Mouse (Mus musculus) CD8-positive naive resting alpha-beta T cell, adult 2 months (primary cell): ENCODE results near the gene Itpr2.

Experiments
- DNase-seq, 2 experiments: peaks; one replicate each; pipeline ENCODE4 v3.0.0; 2022; ENCODE audit warnings: low read depth in 2 of 2, low spot score in 2 of 2

Itpr2 gene

GRCm38 (mm10) chr6:146509891-146510290, 7.9 kb upstream of the Itpr2 start:
- DNase-seq: no peak

- no peak for DNase-seq
Measured at GRCm38 (mm10) chr6:146504459-146504858, 2.4 kb upstream of the Itpr2 start.

- no peak for DNase-seq
Measured at GRCm38 (mm10) chr6:146502856-146503255, 833 bp upstream of the Itpr2 start.

GRCm38 (mm10) chr6:146501316-146501865, 632 bp downstream of the Itpr2 start:
- peak; percentile 49 to 70 for DNase-seq

GRCm38 (mm10) chr6:146500771-146501170, 1.3 kb downstream of the Itpr2 start:
- no peak for DNase-seq

GRCm38 (mm10) chr6:146500206-146500605, 1.8 kb downstream of the Itpr2 start:
- no peak for DNase-seq

- no peak for DNase-seq
Measured at GRCm38 (mm10) chr6:146499566-146499965, 2.5 kb downstream of the Itpr2 start.

GRCm38 (mm10) chr6:146498416-146498815, 3.6 kb downstream of the Itpr2 start:
- no peak for DNase-seq

GRCm38 (mm10) chr6:146497866-146498265, 4.2 kb downstream of the Itpr2 start:
- DNase-seq: no peak

GRCm38 (mm10) chr6:146497435-146497834, 4.6 kb downstream of the Itpr2 start:
- no peak for DNase-seq

- no peak for DNase-seq
Measured at GRCm38 (mm10) chr6:146491680-146492079, 10.3 kb downstream of the Itpr2 start.

- DNase-seq: no peak
Measured at GRCm38 (mm10) chr6:146490416-146490960, 11.5 kb downstream of the Itpr2 start.

GRCm38 (mm10) chr6:146489841-146490240, 12.2 kb downstream of the Itpr2 start:
- DNase-seq: no peak

- no peak for DNase-seq
Measured at GRCm38 (mm10) chr6:146488749-146489148, 13.3 kb downstream of the Itpr2 start.

GRCm38 (mm10) chr6:146487079-146487478, 14.9 kb downstream of the Itpr2 start:
- DNase-seq: no peak

GRCm38 (mm10) chr6:146486073-146486472, 15.9 kb downstream of the Itpr2 start:
- DNase-seq: no peak

- peak; percentile 18 to 26 for DNase-seq
Measured at GRCm38 (mm10) chr6:146481441-146481840, 20.6 kb downstream of the Itpr2 start.

- DNase-seq: no peak
Measured at GRCm38 (mm10) chr6:146480925-146481324, 21.1 kb downstream of the Itpr2 start.

- no peak for DNase-seq
Measured at GRCm38 (mm10) chr6:146478888-146479683, 22.9 kb downstream of the Itpr2 start.

- DNase-seq: no peak
Measured at GRCm38 (mm10) chr6:146476865-146477264, 25.2 kb downstream of the Itpr2 start.

GRCm38 (mm10) chr6:146474166-146474565, 27.9 kb downstream of the Itpr2 start:
- no peak for DNase-seq

GRCm38 (mm10) chr6:146473216-146473955, 28.6 kb downstream of the Itpr2 start:
- DNase-seq: no peak
